ENCODE assay signal across 8 mouse cellular contexts in genomic region chr13:103920933-103921830, GRCm38 (mm10). TPM values are rescaled to one million over a fixed set of nuclear protein-coding genes. Genes with fewer than 3 reads are reported as not detected.
DNase-seq lines count a peak whose midpoint lies in the region; ATAC-seq lines count a peak whose summit lies in the region.

No protein-coding gene starts in this region.

- H3K36me3 ChIP-seq in hindbrain, embryonic 15.5 days: no peaks in the 10 kb centered on the region

- no peaks in the 10 kb centered on the region for H3K9me3 ChIP-seq in hindbrain, embryonic 15.5 days

- H3K4me1 ChIP-seq in hindbrain, embryonic 15.5 days (replicated peaks): peaks cover 32% of the 10 kb centered on the region

- H3K9ac ChIP-seq in hindbrain, embryonic 15.5 days: peak overlapping the region; percentile 95

- peak overlapping the region; percentile 85 for H3K4me2 ChIP-seq in hindbrain, embryonic 15.5 days

- H3K27me3 ChIP-seq in hindbrain, embryonic 15.5 days: no peaks in the 10 kb centered on the region

- WGBS in hindbrain, embryonic 15.5 days: under 1% methylated on average over 99 of the region's 125 CpGs

- H3K27ac ChIP-seq in hindbrain, embryonic 15.5 days (replicated peaks): peak overlapping the region; percentile 97

- ATAC-seq in hindbrain, embryonic 15.5 days (ENCODE audit: low FRiP score, low read depth): peak; percentile 93

- H3K4me3 ChIP-seq in hindbrain, embryonic 15.5 days: peak overlapping the region; percentile 53

- peak; percentile 79 for DNase-seq in R1 (ENCODE audit: low read depth, low spot score)
- peak; percentile 37 to 58 for DNase-seq in cerebellum, postnatal 36 days
- peak; percentile 74 to 77 for DNase-seq in frontal cortex, postnatal 36 days (ENCODE audit: low spot score in 2 of 2)
- peak; percentile 72 to 77 for DNase-seq in left cerebral cortex, adult 18-20 months (ENCODE audit: low spot score in 2 of 2)
- DNase-seq in lung, postnatal 4 days: peak; percentile 89 to 95
- DNase-seq in right cerebral cortex, adult 18-20 months: peak; percentile 85
- peak; percentile 87 for DNase-seq in urinary bladder, adult 2 months (ENCODE audit: low spot score)

RNA-seq across cellular contexts. Expression of gene Erbin, which starts 0.9 kb away (rescaled TPM):
- 7.1 and 7.8 TPM in 2 replicates for polyA plus RNA-seq in hindbrain, embryonic 15.5 days (2015; fragmentation: Nextera tagmentation; extraction: Ambion mirVana)
- total RNA-seq in left cerebral cortex, adult 18-20 months (2021): 10 to 100 TPM; 43.9 to 45.0 TPM
- 30.7 and 38.8 TPM in 2 replicates for polyA plus RNA-seq in urinary bladder, adult 2 months (2012; rRNA removed)

Comparison
In these comparisons a context has a peak if more than half of its experiments do, and no peak if none do; other contexts are left out.
1. Peak in every context shown above with its lines: DNase-seq, ATAC-seq, H3K4me3 ChIP-seq and H3K27ac ChIP-seq.